Mouse (Mus musculus): Measurements from ENCODE around the gene Gtf3a. TPM values are rescaled to one million over a fixed set of nuclear protein-coding genes. Genes with fewer than 3 reads are reported as not detected.
"Not testable (repeated sequence)": the region's sequence is repeated elsewhere in the genome, so short reads cannot be mapped to it uniquely, and the experiment has no call there.

Gene Gtf3a
- polyA plus RNA-seq, 1 experiment from 2014 or later = 77.0 TPM

DNA sequence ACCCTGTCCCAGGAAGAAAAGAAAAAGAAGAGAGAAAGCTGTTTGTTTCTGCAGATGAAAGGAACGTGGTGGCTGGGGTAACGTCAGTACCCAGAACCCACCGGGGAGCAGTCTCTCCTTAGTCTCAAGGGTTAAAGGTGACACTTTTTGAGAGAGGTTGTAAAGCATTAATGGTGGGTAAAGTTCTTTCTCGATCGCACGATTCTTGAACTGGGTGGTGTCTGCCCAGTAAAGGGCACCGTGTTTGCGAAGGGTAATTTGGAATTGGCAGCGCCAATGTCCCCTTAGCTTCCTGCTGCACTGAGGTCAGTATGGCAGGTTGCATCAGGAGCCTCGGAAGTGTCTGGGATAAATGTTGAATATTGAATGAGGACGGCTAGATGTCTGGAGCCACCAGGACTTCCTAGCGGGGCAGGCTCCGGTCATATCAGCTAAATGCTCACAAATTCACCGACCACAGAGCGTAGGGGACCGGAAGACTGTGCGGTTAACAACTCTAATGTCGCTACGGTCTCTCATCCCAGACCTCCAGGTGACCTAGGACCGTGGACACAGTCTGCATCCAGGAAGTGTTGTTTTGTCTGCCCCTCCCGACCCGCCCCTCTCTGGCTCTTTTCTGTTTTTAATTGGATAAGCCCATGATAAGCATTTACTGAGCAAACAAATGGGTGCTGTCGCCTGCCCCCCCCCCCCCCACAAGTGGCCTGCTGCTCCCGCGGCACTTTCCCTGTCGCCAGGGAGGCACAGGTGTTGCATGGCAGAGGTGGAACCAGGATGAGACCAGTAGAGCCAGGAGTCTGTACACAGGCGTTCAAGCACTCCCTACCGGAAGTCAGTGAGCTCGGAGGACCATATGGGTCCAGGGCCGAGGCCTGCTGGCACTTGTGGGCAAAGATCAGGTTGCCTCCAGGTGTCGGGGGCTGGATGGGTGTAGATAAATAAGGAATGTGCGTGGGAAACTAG lies 10.6 kb upstream of the Gtf3a start:
- DNase-seq = no peak
- Histone ChIP-seq H3K9ac (no peak overlapping the region), H3K4me3 (replicated peaks) (no peak overlapping the region), H3K4me2 (no peak overlapping the region), H3K27ac (no peak overlapping the region), H3K4me1 (replicated peaks) (no peaks in the 10 kb centered on the region), H3K36me3 (no peaks in the 10 kb centered on the region), H3K27me3 (no peaks in the 10 kb centered on the region; the same call in none of the 2 replicates), H3K9me3 (replicated peaks) (no peaks in the 10 kb centered on the region)
- WGBS (ENCODE audit: insufficient replicate concordance) = 66% methylated on average over 32 of the region's 32 CpGs
- ATAC-seq (ENCODE audit: low read depth) = no peak

DNA sequence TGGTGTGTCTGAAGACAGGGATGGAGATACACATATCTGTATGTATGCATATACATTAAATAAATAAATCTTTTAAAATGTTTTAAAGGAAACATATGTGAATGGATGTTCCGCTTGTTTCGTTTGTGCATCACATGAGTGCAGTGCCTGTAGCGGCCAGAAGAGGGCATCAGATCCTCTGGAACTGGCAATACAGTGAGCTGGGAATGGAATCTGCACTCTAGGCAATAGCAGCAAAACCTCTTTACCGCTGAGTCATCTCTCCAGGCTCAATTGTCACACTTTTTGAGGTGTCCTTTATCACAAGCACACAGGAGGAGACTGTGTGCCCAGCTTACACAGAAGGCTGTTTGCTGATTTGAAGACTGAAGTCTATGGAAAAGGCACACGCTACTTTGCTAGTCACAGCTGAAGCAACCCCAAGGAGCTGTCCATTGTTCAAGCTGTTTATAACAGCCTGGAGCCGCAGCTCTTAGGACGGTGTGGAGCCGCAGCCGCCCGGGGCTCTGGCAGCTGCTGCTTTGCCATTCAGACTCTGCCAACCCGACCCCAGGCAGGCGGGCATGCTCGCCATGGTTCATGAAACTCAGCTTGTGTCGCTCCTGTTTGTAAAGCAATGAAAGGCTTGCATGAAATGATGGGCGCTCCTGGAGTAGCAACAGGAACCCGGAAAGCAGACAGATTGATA lies 9.2 kb upstream of the Gtf3a start:
- no peaks in the 10 kb centered on the region for H3K4me1 ChIP-seq (replicated peaks)
- H3K27me3 ChIP-seq = no peaks in the 10 kb centered on the region; the same call in none of the 2 replicates
- H3K27ac ChIP-seq = no peak overlapping the region
- no peaks in the 10 kb centered on the region for H3K36me3 ChIP-seq
- no peak for DNase-seq
- H3K9me3 ChIP-seq (replicated peaks) = no peaks in the 10 kb centered on the region
- H3K4me3 ChIP-seq (replicated peaks) = no peak overlapping the region
- 73% methylated on average over 16 of the region's 16 CpGs for WGBS (ENCODE audit: insufficient replicate concordance)
- no peak overlapping the region for H3K9ac ChIP-seq
- no peak overlapping the region for H3K4me2 ChIP-seq
- peak; percentile 51; the same call in 1 of the 2 replicates for ATAC-seq (ENCODE audit: low read depth)

DNA sequence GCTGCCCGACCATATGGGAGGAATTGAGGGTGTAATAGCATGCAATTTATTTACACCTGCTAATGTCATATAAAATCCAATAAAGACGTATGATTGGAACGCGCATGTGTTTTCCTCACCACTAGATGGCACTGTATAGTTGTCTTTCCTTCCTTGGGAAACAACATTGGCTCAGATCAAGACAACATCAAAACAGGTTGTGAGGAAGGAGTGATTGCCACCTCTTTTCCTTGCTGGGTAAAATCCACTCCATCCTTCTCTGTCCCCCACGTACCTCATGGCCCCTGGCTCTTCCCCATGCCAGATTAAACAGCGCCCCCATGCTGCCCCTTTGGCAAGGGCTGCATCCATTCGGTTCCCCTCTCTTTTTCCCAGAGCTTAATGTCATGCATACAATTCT lies 8.2 kb upstream of the Gtf3a start:
- no peak overlapping the region for H3K27ac ChIP-seq
- DNase-seq = no peak
- ATAC-seq (ENCODE audit: low read depth) = no peak
- no peak overlapping the region for H3K9ac ChIP-seq
- 23% methylated on average over 7 of the region's 7 CpGs for WGBS (ENCODE audit: insufficient replicate concordance)
- no peak overlapping the region for H3K4me3 ChIP-seq (replicated peaks)
- H3K36me3 ChIP-seq = no peaks in the 10 kb centered on the region
- H3K27me3 ChIP-seq = no peaks in the 10 kb centered on the region; the same call in 1 of the 2 replicates
- 0 out of 2 replicates have a peak, but pooled peaks cover 2% of the 10 kb centered on the region for H3K9me3 ChIP-seq (replicated peaks)
- no peaks in the 10 kb centered on the region for H3K4me1 ChIP-seq (replicated peaks)
- H3K4me2 ChIP-seq = no peak overlapping the region

DNA sequence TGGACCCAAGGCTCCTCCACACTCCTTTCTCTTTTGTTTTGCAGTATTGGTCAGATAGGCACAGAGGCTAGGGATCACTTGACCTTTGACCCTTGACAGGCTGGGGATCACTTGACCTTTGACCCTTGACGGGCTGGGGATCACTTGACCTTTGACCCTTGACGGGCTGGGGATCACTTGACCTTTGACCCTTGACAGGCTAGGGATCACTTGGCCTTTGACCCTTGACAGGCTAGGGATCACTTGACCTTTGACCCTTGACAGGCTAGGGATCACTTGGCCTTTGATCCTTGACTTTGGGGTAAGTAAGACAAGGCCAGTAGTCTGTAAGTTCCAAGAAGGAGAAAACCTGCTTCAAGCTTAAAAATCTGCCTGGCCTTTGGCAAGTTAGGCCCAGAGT lies 6.5 kb upstream of the Gtf3a start:
- H3K4me1 ChIP-seq (replicated peaks); H3K27ac ChIP-seq; H3K9me3 ChIP-seq (replicated peaks); H3K4me2 ChIP-seq; H3K9ac ChIP-seq; H3K36me3 ChIP-seq; H3K4me3 ChIP-seq (replicated peaks); DNase-seq; H3K27me3 ChIP-seq; ATAC-seq (ENCODE audit: low read depth): not testable (repeated sequence)
- 39% methylated on average over 2 of the region's 2 CpGs for WGBS (ENCODE audit: insufficient replicate concordance)

DNA sequence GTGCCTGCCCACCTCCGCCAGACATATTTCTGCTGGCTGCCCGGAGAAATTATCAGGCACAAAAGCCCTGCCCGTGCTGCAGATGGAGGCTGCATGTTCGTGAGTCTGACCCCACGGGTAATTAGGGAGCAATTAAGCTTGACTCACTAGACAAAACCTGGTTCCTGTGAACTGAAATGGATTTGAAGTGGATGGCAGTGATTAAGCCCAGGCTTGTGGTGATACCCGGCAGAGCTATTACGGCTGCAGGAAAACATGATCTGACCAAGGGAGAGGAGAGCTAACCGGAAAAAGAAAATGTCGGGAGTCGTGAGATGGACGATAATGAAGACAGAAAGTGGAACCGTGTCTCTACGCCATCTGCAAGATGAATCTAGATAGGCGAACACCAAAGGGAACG lies 5.5 kb upstream of the Gtf3a start:
- H3K36me3 ChIP-seq = no peaks in the 10 kb centered on the region
- 0 out of 2 replicates have a peak, but pooled peaks cover 2% of the 10 kb centered on the region for H3K9me3 ChIP-seq (replicated peaks)
- no peak overlapping the region for H3K9ac ChIP-seq
- H3K4me3 ChIP-seq (replicated peaks) = no peak overlapping the region
- ATAC-seq (ENCODE audit: low read depth) = no peak
- no peak for DNase-seq
- no peak overlapping the region for H3K4me2 ChIP-seq
- WGBS (ENCODE audit: insufficient replicate concordance) = 67% methylated on average over 15 of the region's 15 CpGs
- no peak overlapping the region for H3K27ac ChIP-seq
- H3K27me3 ChIP-seq = no peaks in the 10 kb centered on the region
- peaks cover 9% of the 10 kb centered on the region for H3K4me1 ChIP-seq (replicated peaks)

DNA sequence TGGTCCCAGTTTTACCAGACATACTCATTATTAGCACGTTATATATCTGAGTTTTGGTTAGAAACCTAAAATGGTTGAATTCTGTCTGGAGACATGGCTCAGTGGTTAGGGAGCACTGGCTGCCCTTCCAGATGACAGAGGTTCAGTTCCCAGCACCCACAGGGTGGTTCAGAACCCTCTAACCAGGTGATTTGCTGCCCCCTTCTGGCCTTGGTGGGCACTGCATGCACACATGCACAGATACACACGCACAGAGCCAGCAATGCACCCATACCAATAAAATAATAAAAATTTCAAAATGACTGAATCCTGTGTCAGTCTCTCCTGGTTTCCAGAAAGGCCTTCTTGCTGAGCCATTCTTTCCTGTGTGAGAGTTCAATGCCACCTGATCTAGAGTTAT lies 3.9 kb upstream of the Gtf3a start:
- H3K27ac ChIP-seq = no peak overlapping the region
- H3K9me3 ChIP-seq (replicated peaks) = 0 out of 2 replicates have a peak, but pooled peaks cover 2% of the 10 kb centered on the region
- no peak overlapping the region for H3K4me2 ChIP-seq
- peaks cover 20% of the 10 kb centered on the region for H3K4me1 ChIP-seq (replicated peaks)
- DNase-seq (no peak), ATAC-seq (ENCODE audit: low read depth) (no peak)
- no peak overlapping the region for H3K9ac ChIP-seq
- H3K4me3 ChIP-seq (replicated peaks) = no peak overlapping the region
- no peaks in the 10 kb centered on the region for H3K27me3 ChIP-seq
- H3K36me3 ChIP-seq = no peaks in the 10 kb centered on the region
- 87% methylated on average over 2 of the region's 2 CpGs for WGBS (ENCODE audit: insufficient replicate concordance)

DNA sequence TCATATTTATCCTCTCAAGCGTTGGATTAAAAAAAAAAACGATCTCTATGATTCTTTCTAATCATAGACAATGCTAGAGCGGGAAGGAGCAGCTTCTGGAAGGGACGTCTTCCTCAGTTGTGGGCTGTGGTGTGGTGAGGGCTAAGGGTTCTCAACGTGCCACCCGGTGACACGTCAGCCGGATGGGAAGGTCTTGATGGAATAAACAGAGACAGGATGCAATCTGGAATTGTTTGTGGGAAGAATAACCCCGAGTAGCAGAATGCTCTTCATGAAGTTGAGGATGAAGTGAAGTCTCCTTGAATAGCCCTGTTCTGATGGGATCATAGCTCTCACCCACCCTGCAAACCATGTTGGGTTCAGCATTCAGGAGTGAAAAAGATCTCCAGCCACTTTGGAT lies 1.8 kb upstream of the Gtf3a start:
- Histone ChIP-seq H3K27me3 (no peaks in the 10 kb centered on the region), H3K9ac (no peak overlapping the region), H3K9me3 (replicated peaks) (0 out of 2 replicates have a peak, but pooled peaks cover 2% of the 10 kb centered on the region), H3K4me3 (replicated peaks) (no peak overlapping the region), H3K4me2 (no peak overlapping the region), H3K27ac (no peak overlapping the region), H3K4me1 (replicated peaks) (peaks cover 30% of the 10 kb centered on the region), H3K36me3 (peaks cover 18% of the 10 kb centered on the region)
- WGBS (ENCODE audit: insufficient replicate concordance) = 75% methylated on average over 9 of the region's 9 CpGs
- ATAC-seq (ENCODE audit: low read depth) (no peak), DNase-seq (no peak)

DNA sequence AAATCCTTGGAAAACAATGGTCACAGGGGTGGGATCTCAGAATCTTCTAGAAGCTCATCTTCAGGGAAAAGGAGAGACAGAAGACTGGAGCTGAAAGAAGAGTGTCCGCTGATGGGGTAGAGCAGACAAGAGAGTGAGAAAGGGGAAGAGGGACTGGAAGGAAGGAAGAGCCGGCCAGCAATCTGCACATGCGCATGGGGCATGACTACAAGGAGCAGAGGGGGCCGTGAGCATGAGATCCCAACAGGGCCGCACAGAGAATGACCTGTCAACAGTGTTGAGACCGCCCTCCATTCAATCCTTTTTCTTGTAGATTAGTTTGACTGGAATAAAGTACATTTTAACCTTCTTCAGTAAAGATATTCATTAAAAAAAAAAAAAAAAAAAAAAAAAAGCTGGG lies 960 bp upstream of the Gtf3a start:
- WGBS (ENCODE audit: insufficient replicate concordance) = 40% methylated on average over 6 of the region's 6 CpGs

DNA sequence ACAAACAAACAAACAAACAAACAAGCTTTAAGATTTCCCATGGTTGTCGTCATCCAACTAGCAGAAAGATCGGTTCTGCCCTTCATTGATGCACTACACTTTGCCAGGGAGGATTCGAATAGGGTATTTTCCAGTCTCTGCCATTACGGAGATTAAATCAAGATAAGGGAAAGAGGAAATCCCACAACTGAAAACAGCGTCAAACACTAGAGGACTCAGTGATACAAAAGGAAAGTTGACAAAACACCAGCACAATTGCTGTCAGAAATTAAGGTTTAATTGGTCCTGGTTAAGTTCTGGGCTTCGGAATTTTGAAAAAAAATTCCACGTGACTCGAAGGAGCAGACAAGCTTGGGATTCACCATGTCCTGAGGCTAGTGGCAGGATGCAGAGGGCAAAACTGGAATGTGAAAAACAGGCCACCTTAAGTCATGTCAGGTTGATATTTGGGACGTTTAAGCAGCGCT lies 383 bp upstream of the Gtf3a start:
- DNase-seq (no peak), ATAC-seq (ENCODE audit: low read depth) (no peak)
- Histone ChIP-seq H3K27ac (peak overlapping the region; percentile 67), H3K9ac (peak overlapping the region; percentile 87), H3K9me3 (replicated peaks) (0 out of 2 replicates have a peak, but pooled peaks cover 2% of the 10 kb centered on the region), H3K4me3 (replicated peaks) (peak overlapping the region; percentile 81), H3K27me3 (no peaks in the 10 kb centered on the region), H3K4me1 (replicated peaks) (peaks cover 30% of the 10 kb centered on the region), H3K4me2 (peak overlapping the region; percentile 93), H3K36me3 (peaks cover 32% of the 10 kb centered on the region)
- WGBS (ENCODE audit: insufficient replicate concordance) = 12% methylated on average over 10 of the region's 10 CpGs

More for the DNA sequence above, 960 bp upstream of the Gtf3a start:
- ATAC-seq (ENCODE audit: low read depth) (no peak), DNase-seq (no peak)
- H3K27me3 ChIP-seq = no peaks in the 10 kb centered on the region
- peak overlapping the region; percentile 81; the same call in 1 of the 2 replicates for H3K4me3 ChIP-seq (replicated peaks)
- H3K4me1 ChIP-seq (replicated peaks) = peaks cover 30% of the 10 kb centered on the region
- H3K36me3 ChIP-seq = peaks cover 26% of the 10 kb centered on the region
- H3K9me3 ChIP-seq (replicated peaks) = 0 out of 2 replicates have a peak, but pooled peaks cover 2% of the 10 kb centered on the region
- H3K4me2 ChIP-seq = peak overlapping the region; percentile 93
- no peak overlapping the region for H3K27ac ChIP-seq
- no peak overlapping the region for H3K9ac ChIP-seq

DNA sequence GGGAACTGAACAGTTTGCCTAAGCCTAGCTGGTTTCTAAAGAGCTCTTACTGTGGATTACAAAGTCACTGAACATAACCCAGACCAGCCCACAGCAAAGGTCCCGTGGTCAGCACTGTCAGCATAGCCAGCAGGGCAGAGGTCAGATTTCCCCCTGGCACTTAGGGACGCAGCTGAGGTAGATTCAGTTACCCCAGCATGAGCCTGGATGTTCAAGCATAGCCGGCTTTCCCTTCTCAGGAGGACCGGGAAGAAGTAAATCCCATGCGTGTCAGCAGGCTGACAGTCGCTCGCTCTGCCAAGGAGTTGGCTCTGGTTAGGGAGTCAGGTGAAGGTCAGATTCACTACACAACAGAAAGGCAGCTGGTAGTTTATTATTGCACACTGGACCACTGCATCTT lies 6.1 kb downstream of the Gtf3a start:
- H3K27ac ChIP-seq = no peak overlapping the region
- no peak overlapping the region for H3K4me3 ChIP-seq (replicated peaks)
- H3K4me2 ChIP-seq = no peak overlapping the region
- H3K4me1 ChIP-seq (replicated peaks) = peaks cover 18% of the 10 kb centered on the region
- peaks cover 97% of the 10 kb centered on the region for H3K36me3 ChIP-seq
- ATAC-seq (ENCODE audit: low read depth) (no peak), DNase-seq (no peak)
- WGBS (ENCODE audit: insufficient replicate concordance) = 82% methylated on average over 7 of the region's 7 CpGs
- no peaks in the 10 kb centered on the region for H3K9me3 ChIP-seq (replicated peaks)
- no peaks in the 10 kb centered on the region for H3K27me3 ChIP-seq
- H3K9ac ChIP-seq = no peak overlapping the region

DNA sequence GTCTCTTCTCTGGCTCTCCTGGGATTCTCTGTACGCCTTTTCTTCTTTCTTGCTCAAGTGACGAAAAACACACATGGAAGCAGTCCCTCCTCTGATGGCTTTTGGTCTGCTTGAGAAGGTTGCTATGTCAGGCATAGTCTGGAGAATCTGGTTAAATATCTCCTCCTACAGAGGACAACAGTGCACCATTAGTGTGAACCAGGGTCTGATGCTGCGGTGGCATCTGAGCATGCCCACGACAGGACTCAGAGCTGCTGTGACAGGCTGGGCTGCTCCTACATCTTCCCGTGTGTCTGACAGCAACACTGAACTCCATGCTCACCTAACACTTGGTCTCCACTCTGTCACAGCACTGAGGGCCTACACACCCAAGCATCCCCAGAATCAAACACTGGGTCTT lies 7.2 kb downstream of the Gtf3a start:
- H3K36me3 ChIP-seq = peaks cover 93% of the 10 kb centered on the region
- H3K9me3 ChIP-seq (replicated peaks) = no peaks in the 10 kb centered on the region
- no peak for DNase-seq
- no peaks in the 10 kb centered on the region for H3K27me3 ChIP-seq
- H3K4me3 ChIP-seq (replicated peaks) = no peak overlapping the region
- no peak overlapping the region for H3K27ac ChIP-seq
- H3K4me1 ChIP-seq (replicated peaks) = peaks cover 8% of the 10 kb centered on the region; the same call in 1 of the 2 replicates
- no peak overlapping the region for H3K9ac ChIP-seq
- WGBS (ENCODE audit: insufficient replicate concordance) = 72% methylated on average over 5 of the region's 5 CpGs
- no peak for ATAC-seq (ENCODE audit: low read depth)
- no peak overlapping the region for H3K4me2 ChIP-seq

Data from liver, embryonic 13.5 days (tissue).